Mouse (Mus musculus): ENCODE measurements around the gene Ap2a2.
"Not testable (repeated sequence)": the region's sequence is repeated elsewhere in the genome, so short reads cannot be mapped to it uniquely, and the experiment has no call there.

The Ap2a2 gene

GRCm38 (mm10) chr7:141660346-141660745, 98.4 kb downstream of the Ap2a2 start:
- DNase-seq (ENCODE audit: low spot score in 2 of 2) = no peak

- DNase-seq (ENCODE audit: low spot score in 2 of 2) = no peak
Observed at GRCm38 (mm10) chr7:141661481-141661880, 99.5 kb downstream of the Ap2a2 start.

GRCm38 (mm10) chr7:141662223-141662622, 100.2 kb downstream of the Ap2a2 start:
- no peak for DNase-seq (ENCODE audit: low spot score in 2 of 2)

GRCm38 (mm10) chr7:141666190-141666589, 104.2 kb downstream of the Ap2a2 start:
- no peak for DNase-seq (ENCODE audit: low spot score in 2 of 2)

- DNase-seq (ENCODE audit: low spot score in 2 of 2) = not testable (repeated sequence)
Observed at GRCm38 (mm10) chr7:141669097-141669496, 107.1 kb downstream of the Ap2a2 start.

- DNase-seq (ENCODE audit: low spot score in 2 of 2) = no peak
Observed at GRCm38 (mm10) chr7:141670999-141671398, 109.0 kb downstream of the Ap2a2 start.

GRCm38 (mm10) chr7:141671626-141672291, 109.8 kb downstream of the Ap2a2 start:
- no peak for DNase-seq (ENCODE audit: low spot score in 2 of 2)

GRCm38 (mm10) chr7:141678922-141679321, 116.9 kb downstream of the Ap2a2 start:
- no peak for DNase-seq (ENCODE audit: low spot score in 2 of 2)
